Mouse (Mus musculus) thymus, postnatal 10 days (tissue): ENCODE results near the gene Palm3.
"Not testable (repeated sequence)": the region's sequence is repeated elsewhere in the genome, so short reads cannot be mapped to it uniquely, and the experiment has no call there.

Source experiments
- DNase-seq, 2 experiments: peaks; one replicate each; pipeline ENCODE4 v3.0.0; 2021; ENCODE audit warnings: low spot score in 2 of 2

Gene Palm3

DNA sequence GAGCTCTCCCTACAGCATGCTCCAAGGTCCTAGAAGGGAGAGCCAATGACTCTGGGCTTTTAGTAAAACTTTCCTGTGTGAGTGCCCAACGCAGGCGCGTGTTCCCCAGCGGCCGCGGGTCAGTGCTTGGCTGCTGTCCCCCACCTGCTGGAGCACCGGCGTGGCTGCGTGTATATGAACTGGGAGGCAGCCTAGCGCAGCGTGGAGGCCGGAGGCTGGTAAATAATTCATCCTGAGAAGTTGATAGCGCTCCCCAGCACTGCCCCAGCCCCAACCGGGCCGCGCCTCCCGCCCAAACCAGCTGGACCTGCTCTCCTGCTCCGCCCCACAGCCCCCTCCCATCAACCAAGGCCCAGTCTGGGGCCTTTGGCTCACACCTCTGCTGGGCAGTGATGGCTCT lies at the start of gene Palm3:
TSS of gene Palm3 (plus strand) at position 376 of the 400 bp plus-strand sequence.
- DNase-seq, result no peak

GRCm38 (mm10) chr8:83971661-83972060 lies 49.6 kb upstream of the Palm3 start:
- DNase-seq, result no peak

DNA sequence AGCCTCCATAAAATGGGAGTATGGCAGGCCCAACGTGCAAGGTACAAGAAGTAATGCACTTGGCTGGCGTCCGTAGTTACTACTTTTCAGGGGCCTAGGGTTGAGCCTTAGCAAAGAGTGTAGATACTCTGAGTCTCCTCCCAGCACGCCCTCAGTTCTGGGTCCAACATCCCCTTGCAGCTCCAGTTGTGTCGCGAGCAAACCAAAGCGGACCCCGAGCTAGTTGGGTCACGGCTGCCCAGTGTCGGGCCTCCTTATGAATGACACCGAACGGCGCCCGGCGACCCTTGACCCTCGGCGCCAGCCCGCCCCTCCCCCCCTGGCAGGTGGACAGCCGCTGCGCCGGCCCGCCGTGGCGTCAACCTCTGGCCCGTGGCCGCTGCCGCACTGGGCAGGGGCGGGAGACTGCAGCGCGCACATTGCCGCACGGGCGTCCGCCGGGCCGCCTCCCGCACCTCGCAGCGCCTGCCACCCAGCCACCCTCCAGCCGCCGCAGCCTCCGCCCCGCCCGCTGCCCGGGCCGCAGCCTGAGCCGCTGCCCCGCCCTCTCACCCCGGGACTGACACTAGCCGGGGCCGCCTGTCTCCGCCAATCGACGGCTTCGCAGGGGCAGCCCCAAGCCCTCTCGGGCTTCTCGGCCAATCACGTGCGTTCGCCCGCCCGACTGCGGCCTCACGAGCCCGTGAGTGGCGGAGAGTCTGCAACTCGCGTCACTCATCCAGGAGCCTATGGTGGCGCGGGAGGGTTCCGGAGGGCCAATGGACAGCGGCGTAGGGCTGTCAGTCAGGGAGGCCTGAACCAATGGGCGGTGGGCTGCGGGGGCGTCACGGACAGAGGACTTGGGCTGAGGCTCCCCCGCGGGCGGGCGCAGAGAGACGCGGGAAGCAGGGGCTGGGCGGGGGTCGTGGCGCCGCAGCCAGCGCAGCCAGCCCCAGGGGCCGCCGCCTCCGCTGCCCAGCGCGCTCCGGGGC lies 48.8 kb upstream of the Palm3 start, which contains the start of gene Prkaca:
TSS of gene Prkaca (plus strand) at position 844 of the 971 bp plus-strand sequence.
- peak; percentile 95 to 99 for DNase-seq

GRCm38 (mm10) chr8:83973161-83974031 lies 47.9 kb upstream of the Palm3 start:
- DNase-seq, result peak; percentile 34 to 38

GRCm38 (mm10) chr8:83974521-83974920 lies 46.8 kb upstream of the Palm3 start:
- no peak for DNase-seq

GRCm38 (mm10) chr8:83976101-83976630 lies 45.1 kb upstream of the Palm3 start:
- peak in 1 of 2 experiments; percentile 32 for DNase-seq

GRCm38 (mm10) chr8:83976779-83977350 lies 44.4 kb upstream of the Palm3 start:
- no peak for DNase-seq

DNA sequence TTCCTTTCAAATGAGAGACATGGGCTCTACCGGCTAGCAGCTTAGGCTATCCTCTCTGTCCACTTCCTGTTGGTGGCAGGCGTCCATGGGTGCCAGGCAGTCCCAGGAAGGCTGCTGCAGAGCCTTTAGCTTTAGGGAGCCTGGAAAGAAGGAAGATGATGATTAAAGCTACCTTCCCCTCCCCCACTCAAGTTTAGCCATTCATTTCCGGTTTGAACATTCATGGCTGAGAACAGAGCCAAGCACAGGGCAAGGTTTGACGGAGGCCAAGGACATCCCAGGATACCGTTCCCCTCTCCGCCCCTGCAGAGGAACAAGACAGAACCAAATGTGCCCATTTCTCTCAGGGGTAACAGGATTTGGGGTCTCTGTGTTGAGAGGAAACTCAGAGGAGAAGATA lies 43.6 kb upstream of the Palm3 start:
- DNase-seq, result no peak

- DNase-seq, result no peak
These were observed 43.1 kb upstream of the Palm3 start for GRCm38 (mm10) chr8:83978200-83978599.

DNA sequence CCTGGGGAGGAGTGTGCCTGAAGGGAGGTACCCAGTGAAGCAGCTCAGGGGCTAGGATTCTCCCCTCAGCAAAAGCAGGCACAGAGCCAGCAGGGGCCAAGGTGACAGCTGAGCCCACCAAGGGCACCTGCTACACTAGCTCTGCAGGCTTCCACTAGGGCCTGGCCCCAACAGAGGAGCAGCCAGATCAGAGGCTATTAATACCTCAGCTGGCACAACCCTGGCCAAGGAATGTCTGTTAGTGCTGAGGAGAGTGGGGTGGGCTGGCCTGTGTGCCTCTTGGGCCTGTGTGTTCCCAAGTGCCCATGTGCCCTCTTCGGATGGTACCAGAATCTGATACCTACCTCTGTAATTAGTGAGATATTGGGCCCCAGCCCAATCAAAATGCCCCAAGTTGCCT lies 41.0 kb upstream of the Palm3 start:
- no peak for DNase-seq

- no peak for DNase-seq
These were observed 40.4 kb upstream of the Palm3 start for GRCm38 (mm10) chr8:83980845-83981244.

DNA sequence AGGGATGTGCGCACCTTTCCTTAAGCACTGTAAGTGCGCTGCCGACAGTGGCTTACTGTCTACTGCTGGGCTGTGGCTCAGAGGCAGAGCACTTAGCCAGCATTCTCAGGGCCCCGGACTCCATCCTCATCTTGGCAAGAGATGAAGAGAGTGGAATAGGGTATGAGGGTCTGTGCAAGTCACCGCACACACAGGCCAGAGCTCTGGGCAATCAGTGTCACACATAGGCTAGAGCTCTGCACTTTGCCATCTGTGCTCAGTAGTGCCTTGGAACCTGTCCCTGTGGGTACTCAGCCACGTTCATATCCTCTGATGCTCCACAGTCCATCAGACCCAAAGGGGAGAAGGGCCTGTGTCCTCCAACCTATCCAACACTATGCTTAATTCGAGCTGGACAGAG lies 39.7 kb upstream of the Palm3 start:
- no peak for DNase-seq

DNA sequence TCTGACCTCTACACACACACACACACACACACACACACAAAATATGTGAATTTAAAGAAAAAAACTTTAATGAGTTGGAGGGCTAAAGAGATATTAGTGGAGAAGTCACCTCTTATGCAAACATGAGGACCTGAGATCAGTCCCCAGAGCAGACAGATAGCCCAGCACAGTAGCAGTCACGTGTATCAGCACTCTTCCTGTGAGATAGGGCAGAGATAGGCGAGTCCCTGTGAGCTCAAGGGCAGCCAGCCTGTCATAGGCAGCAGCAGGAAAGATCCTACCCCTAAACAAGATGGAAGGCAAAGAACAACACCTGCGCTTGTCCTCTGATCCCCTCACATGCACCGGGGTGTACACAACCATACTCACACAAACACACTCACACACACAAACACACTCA lies 38.8 kb upstream of the Palm3 start:
- no peak for DNase-seq

DNA sequence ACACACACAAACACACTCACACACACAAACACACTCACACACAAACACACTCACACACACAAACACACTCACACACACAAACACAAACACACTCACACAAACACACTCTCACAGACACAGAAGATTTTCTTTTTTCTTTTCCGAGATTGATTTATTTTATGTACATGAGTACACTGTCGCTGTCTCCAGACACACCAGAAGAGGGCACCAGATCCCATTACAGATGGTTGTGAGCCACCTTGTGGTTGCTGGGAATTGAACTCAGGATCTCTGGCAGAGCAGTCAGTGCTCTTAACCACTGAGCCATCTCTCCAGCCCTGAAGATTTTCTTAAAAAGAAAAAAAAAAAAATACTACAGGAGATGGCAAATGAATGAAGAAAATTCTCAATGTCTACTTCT lies 38.0 kb upstream of the Palm3 start:
- DNase-seq, result not testable (repeated sequence)

GRCm38 (mm10) chr8:83989243-83989642 lies 32.0 kb upstream of the Palm3 start:
- DNase-seq, result no peak

- DNase-seq, result no peak
These were observed 31.1 kb upstream of the Palm3 start for GRCm38 (mm10) chr8:83990170-83990569.

- DNase-seq, result no peak
These were observed 28.8 kb upstream of the Palm3 start for GRCm38 (mm10) chr8:83992488-83992887.

- no peak for DNase-seq
These were observed 27.2 kb upstream of the Palm3 start for GRCm38 (mm10) chr8:83994030-83994429.

GRCm38 (mm10) chr8:83995973-83996372 lies 25.3 kb upstream of the Palm3 start:
- DNase-seq, result no peak

GRCm38 (mm10) chr8:83996567-83997505 lies 24.4 kb upstream of the Palm3 start:
- DNase-seq, result peak; percentile 68
